Comparison of ENCODE assay signal across 17 mouse cellular contexts in the genomic region with DNA sequence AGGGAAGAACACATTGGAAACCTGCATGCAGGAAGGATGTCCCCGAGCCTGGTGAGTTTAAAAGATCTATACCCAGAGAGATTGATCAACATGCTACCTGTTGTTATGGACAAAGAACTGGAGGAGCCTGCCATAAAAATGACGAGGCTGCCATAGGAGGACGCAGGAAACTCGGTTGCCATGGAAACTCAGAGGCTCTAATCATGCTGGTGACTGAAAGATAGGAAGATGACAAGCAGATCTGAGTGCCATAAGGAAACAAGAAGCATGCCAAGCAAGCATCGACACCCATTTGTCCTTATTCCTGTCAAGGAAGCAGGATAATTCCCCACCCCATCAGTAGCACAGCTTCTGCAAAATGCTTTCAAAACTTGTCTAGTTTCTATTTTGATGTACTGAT.
A peak's percentile ranks its signal among the peaks of the same experiment; 100 is the strongest.
DNase-seq lines count a peak whose midpoint lies in the region; ATAC-seq and TF ChIP-seq lines count a peak whose summit lies in the region.
"Had no signal": no experiment of that assay in that cellular context is flagged by ENCODE, and none has a peak within 500 bp of the region (broad histone marks: within the 10 kb centered on the region; RNA-seq: fewer than 3 reads in every experiment).

No protein-coding gene starts in this region.

- no peak overlapping the region for H3K4me2 ChIP-seq in forebrain, embryonic 12.5 days
- H3K4me2 ChIP-seq: limb, embryonic 12.5 days; midbrain, embryonic 12.5 days had no signal

- H3K27ac ChIP-seq in forebrain, embryonic 10.5 days: peak overlapping the region; percentile 25; the same call in 1 of the 2 replicates
- H3K27ac ChIP-seq in forebrain, embryonic 12.5 days: no peak overlapping the region
- peak overlapping the region; percentile 40; the same call in 1 of the 2 replicates for H3K27ac ChIP-seq in layer of hippocampus, adult 2 months
- H3K27ac ChIP-seq: limb, embryonic 12.5 days; midbrain, embryonic 12.5 days had no signal

- DNase-seq in forebrain, embryonic 10.5 days (ENCODE audit: extremely low spot score, low spot score): no peak
- DNase-seq in layer of hippocampus, adult 2 months (ENCODE audit: low spot score in 2 of 2): peak; percentile 34 to 79
- no peak for DNase-seq in layer of hippocampus, postnatal 10 days (ENCODE audit: low spot score in 2 of 2)
- DNase-seq in right cerebral cortex, postnatal 10 days (ENCODE audit: low spot score in 2 of 2): peak; percentile 52 to 80
- no peak for DNase-seq in right cerebral cortex, postnatal 25 days
- no peak for DNase-seq in thymus, postnatal 0 days (ENCODE audit: low spot score)
- DNase-seq: cerebellum, adult 8-10 months; embryo, embryonic 11 days; heart, adult 18-20 months; heart, postnatal 10 days; kidney, postnatal 14 days; retina, postnatal 1 day had no signal

- H3K4me3 ChIP-seq in forebrain, embryonic 10.5 days: no peak overlapping the region
- no peak overlapping the region for H3K4me3 ChIP-seq in forebrain, embryonic 12.5 days (replicated peaks)
- H3K4me3 ChIP-seq in layer of hippocampus, adult 2 months: no peak overlapping the region
- H3K4me3 ChIP-seq: limb, embryonic 12.5 days; midbrain, embryonic 12.5 days had no signal

- TF ChIP-seq CTCF in layer of hippocampus, adult 2 months (conservative IDR thresholded peaks at IDR 0.05): no peak

- no peaks in the 10 kb centered on the region for H3K9me3 ChIP-seq in forebrain, embryonic 10.5 days
- no peaks in the 10 kb centered on the region for H3K9me3 ChIP-seq in forebrain, embryonic 12.5 days
- H3K9me3 ChIP-seq: limb, embryonic 12.5 days; midbrain, embryonic 12.5 days had no signal

- no peaks in the 10 kb centered on the region for H3K36me3 ChIP-seq in forebrain, embryonic 10.5 days (replicated peaks)
- 0 out of 2 replicates have a peak, but pooled peaks cover 4% of the 10 kb centered on the region for H3K36me3 ChIP-seq in forebrain, embryonic 12.5 days (replicated peaks)
- H3K36me3 ChIP-seq: limb, embryonic 12.5 days; midbrain, embryonic 12.5 days had no signal

- H3K9ac ChIP-seq in forebrain, embryonic 12.5 days: no peak overlapping the region
- H3K9ac ChIP-seq: limb, embryonic 12.5 days; midbrain, embryonic 12.5 days had no signal

- 83% methylated on average over 5 of the region's 5 CpGs for WGBS in forebrain, embryonic 10.5 days
- WGBS in forebrain, embryonic 12.5 days: 67% methylated on average over 5 of the region's 5 CpGs

- ATAC-seq in forebrain, embryonic 12.5 days (ENCODE audit: low FRiP score): no peak
- no peak for ATAC-seq in granulocyte monocyte progenitor cell, adult 5-6 weeks (replicated peaks; ENCODE audit: poor library complexity, severe bottlenecking)
- ATAC-seq: intestine, embryonic 16.5 days had no signal

- no peaks in the 10 kb centered on the region for H3K27me3 ChIP-seq in forebrain, embryonic 10.5 days (ENCODE audit: poor library complexity, severe bottlenecking)
- H3K27me3 ChIP-seq in forebrain, embryonic 12.5 days: no peaks in the 10 kb centered on the region
- H3K27me3 ChIP-seq: limb, embryonic 12.5 days; midbrain, embryonic 12.5 days had no signal

- peaks cover 15% of the 10 kb centered on the region for H3K4me1 ChIP-seq in forebrain, embryonic 10.5 days
- peaks cover 21% of the 10 kb centered on the region for H3K4me1 ChIP-seq in forebrain, embryonic 12.5 days

Comparison
In these comparisons a context has a peak if more than half of its experiments do, and no peak if none do; other contexts are left out.
1. DNase-seq: peak in layer of hippocampus, adult 2 months (2 of 2) and right cerebral cortex, postnatal 10 days (2 of 2); none in forebrain, embryonic 10.5 days (single experiment), layer of hippocampus, postnatal 10 days (0 of 2), right cerebral cortex, postnatal 25 days (single experiment) and thymus, postnatal 0 days (single experiment).